Mouse (Mus musculus) liver, adult 10 weeks (tissue): Measurements from ENCODE around the gene Tmem213. TPM values are rescaled to one million over a fixed set of nuclear protein-coding genes. Genes with fewer than 3 reads are reported as not detected.

Experiments
- polyA plus RNA-seq: library from polyadenylated mRNA; stranded (reverse); fragments of 350-450 nt; fragmentation: Illumina TruSeq; extraction: RNeasy Lipid Tissue Mini Kit (QIAGEN cat#74804); gene quantifications from one replicate; pipeline ENCODE4 v1.2.3, GENCODE M21; 2014; ENCODE audit warnings: low read depth, low replicate concordance

The Tmem213 gene
- not detected for polyA plus RNA-seq

GRCm38 (mm10) chr6:38109160-38109795 is at the start of gene Tmem213:
Tmem213 (plus strand) TSS chr6:38109255.

GRCm38 (mm10) chr6:38124207-38124835 is 15.3 kb downstream of the Tmem213 start, which contains the start of gene Atp6v0a4:
Atp6v0a4 (minus strand) TSS chr6:38124586.

Other genes starting within 250 kb of the Tmem213 start
- 43.8 TPM for gene Trim24, start 238.4 kb upstream of the Tmem213 start, polyA plus RNA-seq
- gene Svopl, start 62.3 kb upstream of the Tmem213 start, polyA plus RNA-seq, result not detected
- 0.16 TPM for gene Atp6v0a4, start 15.3 kb downstream of the Tmem213 start, polyA plus RNA-seq
- 0.64 TPM for gene D630045J12Rik, start 144.8 kb downstream of the Tmem213 start, polyA plus RNA-seq
- 0.34 TPM for gene Zc3hav1l, start 190.0 kb downstream of the Tmem213 start, polyA plus RNA-seq
- 40.3 TPM for gene Zc3hav1, start 245.3 kb downstream of the Tmem213 start, polyA plus RNA-seq